Mouse (Mus musculus) neural tube, embryonic 13.5 days (tissue): ENCODE measurements around the gene Ppm1l. TPM values are rescaled to one million over a fixed set of nuclear protein-coding genes. Genes with fewer than 3 reads are reported as not detected.
A peak's percentile ranks its signal among the peaks of the same experiment; 100 is the strongest.
"Not testable (repeated sequence)": the region's sequence is repeated elsewhere in the genome, so short reads cannot be mapped to it uniquely, and the experiment has no call there.

Experiments
- ATAC-seq: fragments of 200-750 bp; cut with Nextera tagmentation; 2 replicates; pipeline ENCODE4 v1.8.0; 2017; ENCODE audit warnings: low read depth, mild to moderate bottlenecking, moderate TSS enrichment, moderate library complexity
- H3K27ac ChIP-seq: fragments of 300-500 bp; sonication (generic); replicated peaks from 2 replicates; pipeline ENCODE4 v1.5.1; 2015; ENCODE audit warnings: moderate library complexity, mild to moderate bottlenecking, inconsistent platforms
- H3K27me3 ChIP-seq: fragments of 300-500 bp; sonication (generic); 2 replicates; pipeline ENCODE4 v1.6.1; 2015; ENCODE audit warnings: mild to moderate bottlenecking, inconsistent platforms
- H3K36me3 ChIP-seq: fragments of 300-500 bp; sonication (generic); 2 replicates; pipeline ENCODE4 v1.6.1; 2015; ENCODE audit warnings: mild to moderate bottlenecking, inconsistent platforms
- H3K4me1 ChIP-seq: fragments of 300-500 bp; sonication (generic); replicated peaks from 2 replicates; pipeline ENCODE4 v1.6.1; 2015; ENCODE audit warnings: inconsistent platforms
- H3K4me2 ChIP-seq: fragments of 300-500 bp; sonication (generic); 2 replicates; pipeline ENCODE4 v1.6.1; 2015; ENCODE audit warnings: inconsistent platforms, mild to moderate bottlenecking, moderate library complexity
- H3K4me3 ChIP-seq: fragments of 300-500 bp; sonication (generic); 2 replicates; pipeline ENCODE4 v1.5.1; 2015; ENCODE audit warnings: mild to moderate bottlenecking, inconsistent platforms
- H3K9ac ChIP-seq: fragments of 300-500 bp; sonication (generic); 2 replicates; pipeline ENCODE4 v1.6.1; 2015; ENCODE audit warnings: moderate library complexity, mild to moderate bottlenecking, inconsistent platforms
- H3K9me3 ChIP-seq: fragments of 300-500 bp; sonication (generic); 2 replicates; pipeline ENCODE4 v1.6.1; 2016; ENCODE audit warnings: inconsistent platforms
- WGBS: fragments of 180-500 bp; shearing (Covaris S2); methylation state at CpG from one replicate; pipeline ENCODE4 v1.1.7; 2015; 5-methylcytosine and 5-hydroxymethylcytosine counted together
- polyA plus RNA-seq: library from polyadenylated mRNA; unstranded; fragments of >200 nt; fragmentation: Nextera tagmentation; extraction: Ambion mirVana; gene quantifications from 2 replicates; pipeline ENCODE4 v1.2.1, GENCODE M21; 2015

Ppm1l gene
- polyA plus RNA-seq, 1 experiment from 2014 or later, result 24.9 TPM

- Histone ChIP-seq H3K27me3 (peaks cover 4% of the 10 kb centered on the region), H3K27ac (peak overlapping the region; percentile 34; the same call in 1 of the 2 replicates), H3K4me2 (no peak overlapping the region), H3K4me1 (peaks cover 19% of the 10 kb centered on the region), H3K9me3 (no peaks in the 10 kb centered on the region), H3K4me3 (no peak overlapping the region), H3K36me3 (no peaks in the 10 kb centered on the region), H3K9ac (no peak overlapping the region)
- 43% methylated on average over 8 of the region's 8 CpGs for WGBS
- ATAC-seq, result peak; percentile 49; the same call in 1 of the 2 replicates
Measured at GRCm38 (mm10) chr3:69542962-69543361, 226.3 kb downstream of the Ppm1l start.

- H3K36me3 ChIP-seq, result no peaks in the 10 kb centered on the region
- no peak overlapping the region for H3K4me3 ChIP-seq
- no peak overlapping the region for H3K9ac ChIP-seq
- peaks cover 18% of the 10 kb centered on the region for H3K4me1 ChIP-seq
- H3K27ac ChIP-seq, result no peak overlapping the region
- H3K9me3 ChIP-seq, result no peaks in the 10 kb centered on the region
- no peak for ATAC-seq
- H3K4me2 ChIP-seq, result no peak overlapping the region
- WGBS, result 97% methylated on average over 1 of the region's 1 CpGs
- H3K27me3 ChIP-seq, result no peaks in the 10 kb centered on the region; the same call in 1 of the 2 replicates
Measured at GRCm38 (mm10) chr3:69543730-69544129, 227.1 kb downstream of the Ppm1l start.

GRCm38 (mm10) chr3:69545017-69545416, 228.4 kb downstream of the Ppm1l start:
- Histone ChIP-seq H3K9me3 (no peaks in the 10 kb centered on the region), H3K9ac (no peak overlapping the region), H3K4me2 (no peak overlapping the region), H3K27ac (0 out of 2 replicates have a peak overlapping the region, but pooled peaks have one; percentile 7), H3K4me3 (no peak overlapping the region), H3K4me1 (peaks cover 11% of the 10 kb centered on the region), H3K27me3 (no peaks in the 10 kb centered on the region; the same call in 1 of the 2 replicates), H3K36me3 (no peaks in the 10 kb centered on the region)
- 61% methylated on average over 5 of the region's 5 CpGs for WGBS
- ATAC-seq, result 0 out of 2 replicates have a peak, but pooled peaks have one; percentile 36

GRCm38 (mm10) chr3:69548704-69549455, 232.2 kb downstream of the Ppm1l start:
- WGBS, result 81% methylated on average over 22 of the region's 22 CpGs
- no peak for ATAC-seq
- no peak overlapping the region for H3K27ac ChIP-seq
- peaks cover 8% of the 10 kb centered on the region for H3K36me3 ChIP-seq
- no peak overlapping the region for H3K4me2 ChIP-seq
- H3K4me3 ChIP-seq, result no peak overlapping the region
- peaks cover 6% of the 10 kb centered on the region; the same call in 1 of the 2 replicates for H3K4me1 ChIP-seq
- H3K9ac ChIP-seq, result no peak overlapping the region
- H3K27me3 ChIP-seq, result no peaks in the 10 kb centered on the region
- H3K9me3 ChIP-seq, result no peaks in the 10 kb centered on the region

GRCm38 (mm10) chr3:69549602-69550001, 232.9 kb downstream of the Ppm1l start:
- 79% methylated on average over 4 of the region's 4 CpGs for WGBS
- peaks cover 6% of the 10 kb centered on the region; the same call in 1 of the 2 replicates for H3K4me1 ChIP-seq
- no peak for ATAC-seq
- no peak overlapping the region for H3K27ac ChIP-seq
- H3K9ac ChIP-seq, result no peak overlapping the region
- no peaks in the 10 kb centered on the region for H3K27me3 ChIP-seq
- no peaks in the 10 kb centered on the region for H3K9me3 ChIP-seq
- H3K36me3 ChIP-seq, result peaks cover 11% of the 10 kb centered on the region
- no peak overlapping the region for H3K4me2 ChIP-seq
- H3K4me3 ChIP-seq, result no peak overlapping the region

GRCm38 (mm10) chr3:69555511-69555910, 238.8 kb downstream of the Ppm1l start:
- 90% methylated on average over 6 of the region's 6 CpGs for whole genome bisulfite sequencing
- Histone ChIP-seq H3K9ac (no peak overlapping the region), H3K4me1 (peaks cover 4% of the 10 kb centered on the region; the same call in 1 of the 2 replicates), H3K36me3 (peaks cover 11% of the 10 kb centered on the region), H3K27me3 (no peaks in the 10 kb centered on the region), H3K4me3 (no peak overlapping the region), H3K9me3 (no peaks in the 10 kb centered on the region), H3K27ac (no peak overlapping the region), H3K4me2 (no peak overlapping the region)
- no peak for ATAC-seq

GRCm38 (mm10) chr3:69556092-69556778, 239.6 kb downstream of the Ppm1l start:
- Histone ChIP-seq H3K27ac (no peak overlapping the region), H3K36me3 (peaks cover 11% of the 10 kb centered on the region), H3K4me1 (peaks cover 4% of the 10 kb centered on the region; the same call in 1 of the 2 replicates), H3K9me3 (no peaks in the 10 kb centered on the region), H3K27me3 (no peaks in the 10 kb centered on the region), H3K4me3 (no peak overlapping the region), H3K4me2 (no peak overlapping the region), H3K9ac (no peak overlapping the region)
- ATAC-seq, result no peak
- 86% methylated on average over 12 of the region's 12 CpGs for WGBS

GRCm38 (mm10) chr3:69559316-69559974, 242.8 kb downstream of the Ppm1l start:
- no peak for ATAC-seq
- H3K27ac ChIP-seq, result no peak overlapping the region
- H3K4me1 ChIP-seq, result peaks cover 4% of the 10 kb centered on the region; the same call in 1 of the 2 replicates
- no peak overlapping the region for H3K4me3 ChIP-seq
- H3K36me3 ChIP-seq, result no peaks in the 10 kb centered on the region
- no peaks in the 10 kb centered on the region for H3K27me3 ChIP-seq
- no peaks in the 10 kb centered on the region for H3K9me3 ChIP-seq
- H3K9ac ChIP-seq, result no peak overlapping the region
- no peak overlapping the region for H3K4me2 ChIP-seq
- WGBS, result 88% methylated on average over 6 of the region's 6 CpGs

GRCm38 (mm10) chr3:69559975-69560330, 243.3 kb downstream of the Ppm1l start:
- no peaks in the 10 kb centered on the region for H3K9me3 ChIP-seq
- no peaks in the 10 kb centered on the region for H3K36me3 ChIP-seq
- H3K4me2 ChIP-seq, result no peak overlapping the region
- peaks cover 4% of the 10 kb centered on the region; the same call in 1 of the 2 replicates for H3K4me1 ChIP-seq
- H3K27ac ChIP-seq, result no peak overlapping the region
- H3K9ac ChIP-seq, result no peak overlapping the region
- H3K4me3 ChIP-seq, result no peak overlapping the region
- H3K27me3 ChIP-seq, result no peaks in the 10 kb centered on the region
- 93% methylated on average over 7 of the region's 7 CpGs for WGBS
- ATAC-seq, result no peak

- no peak for ATAC-seq
- Histone ChIP-seq H3K4me1 (peaks cover 4% of the 10 kb centered on the region; the same call in 1 of the 2 replicates), H3K36me3 (no peaks in the 10 kb centered on the region), H3K9me3 (no peaks in the 10 kb centered on the region), H3K9ac (no peak overlapping the region), H3K4me3 (no peak overlapping the region), H3K27me3 (no peaks in the 10 kb centered on the region), H3K27ac (no peak overlapping the region), H3K4me2 (no peak overlapping the region)
- 78% methylated on average over 5 of the region's 5 CpGs for WGBS
Measured at GRCm38 (mm10) chr3:69561686-69562085, 245.0 kb downstream of the Ppm1l start.

GRCm38 (mm10) chr3:69563406-69563805, 246.7 kb downstream of the Ppm1l start:
- ATAC-seq, result no peak
- Histone ChIP-seq H3K27me3 (no peaks in the 10 kb centered on the region), H3K9ac (no peak overlapping the region), H3K27ac (no peak overlapping the region), H3K4me2 (no peak overlapping the region), H3K4me1 (no peaks in the 10 kb centered on the region), H3K4me3 (no peak overlapping the region), H3K9me3 (no peaks in the 10 kb centered on the region), H3K36me3 (no peaks in the 10 kb centered on the region)
- WGBS, result 96% methylated on average over 4 of the region's 6 CpGs

- not testable (repeated sequence) for H3K9me3 ChIP-seq, H3K9ac ChIP-seq, H3K4me3 ChIP-seq, H3K4me2 ChIP-seq, H3K27ac ChIP-seq, H3K36me3 ChIP-seq, H3K27me3 ChIP-seq, ATAC-seq, H3K4me1 ChIP-seq
- WGBS, result 91% methylated on average over 1 of the region's 1 CpGs
Measured at GRCm38 (mm10) chr3:69565586-69565985, 248.9 kb downstream of the Ppm1l start.
